7 mouse cellular contexts compared by ENCODE assay signal in the genomic region with DNA sequence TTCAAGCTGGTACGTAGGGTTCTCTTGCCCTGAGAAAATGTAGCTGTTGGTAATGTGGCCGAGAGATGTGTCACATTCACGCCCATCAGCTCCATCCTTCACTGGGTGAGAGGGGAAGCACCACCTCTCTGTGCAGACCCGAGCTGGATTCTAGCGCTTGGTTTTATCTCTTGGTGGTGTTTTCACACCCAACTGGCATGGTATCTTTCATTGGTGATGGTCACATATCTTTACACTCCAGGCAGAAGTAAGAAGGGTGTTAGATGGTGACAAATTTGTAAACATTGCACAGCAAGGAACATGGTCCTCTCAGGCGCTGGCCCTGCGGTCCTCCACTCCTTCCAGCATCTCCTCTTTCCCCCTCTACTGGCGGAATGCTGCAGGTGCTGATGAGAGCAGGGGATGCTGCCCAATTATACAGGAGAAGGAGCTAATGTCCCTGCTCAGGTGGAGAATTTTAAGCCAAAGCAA. TPM values are rescaled to one million over a fixed set of nuclear protein-coding genes. Genes with fewer than 3 reads are reported as not detected.
DNase-seq lines count a peak whose midpoint lies in the region; ATAC-seq and TF ChIP-seq lines count a peak whose summit lies in the region.

No protein-coding gene starts in this region.

- 0 out of 2 replicates have a peak, but pooled peaks cover 2% of the 10 kb centered on the region for H3K4me1 ChIP-seq in limb, embryonic 11.5 days (ENCODE audit: control insufficient read depth, insufficient read depth, low read length)
- H3K4me1 ChIP-seq in limb, embryonic 10.5 days, result peaks cover 14% of the 10 kb centered on the region
- peaks cover 3% of the 10 kb centered on the region for H3K4me1 ChIP-seq in bone marrow, adult 2 months (ENCODE audit: control insufficient read depth, insufficient read depth, low read length)
- H3K4me1 ChIP-seq in forebrain, embryonic 14.5 days (ENCODE audit: control insufficient read depth, insufficient read depth, low read length), result no peaks in the 10 kb centered on the region
- H3K4me1 ChIP-seq in lung, adult 2 months (ENCODE audit: control insufficient read depth, insufficient read depth, low read length), result peaks cover 28% of the 10 kb centered on the region
- no peaks in the 10 kb centered on the region for H3K4me1 ChIP-seq in small intestine, adult 2 months (ENCODE audit: control insufficient read depth, insufficient read depth, insufficient read length, low read length)

- DNase-seq in limb, embryonic 11.5 days (ENCODE audit: low spot score), result peak; percentile 48
- no peak for DNase-seq in limb, embryonic 10.5 days (ENCODE audit: low spot score)
- DNase-seq in forebrain, embryonic 14.5 days (ENCODE audit: low spot score), result peak; percentile 54
- DNase-seq in lung, adult 2 months, result peak; percentile 36
- DNase-seq in left cerebral cortex, adult 8-10 months (ENCODE audit: low spot score in 2 of 2), result no peak

- H3K9me3 ChIP-seq in limb, embryonic 11.5 days (ENCODE audit: control insufficient read depth, low read length), result no peaks in the 10 kb centered on the region
- H3K9me3 ChIP-seq in limb, embryonic 10.5 days (replicated peaks), result no peaks in the 10 kb centered on the region
- no peaks in the 10 kb centered on the region for H3K9me3 ChIP-seq in forebrain, embryonic 14.5 days (replicated peaks; ENCODE audit: control insufficient read depth, low read length)

- H3K4me2 ChIP-seq in limb, embryonic 11.5 days (ENCODE audit: low read depth, severe bottlenecking), result no peak overlapping the region
- H3K4me2 ChIP-seq in forebrain, embryonic 14.5 days (ENCODE audit: low read length), result no peak overlapping the region

- peak; percentile 42; the same call in 1 of the 2 replicates for TF ChIP-seq CTCF in bone marrow, adult 2 months (IDR thresholded peaks at IDR 0.05; ENCODE audit: control insufficient read depth, insufficient read depth, low read length)
- peak; percentile 67 for TF ChIP-seq CTCF in lung, adult 2 months (IDR thresholded peaks at IDR 0.05; ENCODE audit: insufficient read depth, low read length)
- peak; percentile 30; the same call in 1 of the 2 replicates for TF ChIP-seq CTCF in small intestine, adult 2 months (IDR thresholded peaks at IDR 0.05; ENCODE audit: extremely low read depth, insufficient read length, insufficient replicate concordance, low read depth, low read length)

- no peak overlapping the region for H3K4me3 ChIP-seq in limb, embryonic 11.5 days (ENCODE audit: low read depth, low read length)
- no peak overlapping the region for H3K4me3 ChIP-seq in limb, embryonic 10.5 days
- no peak overlapping the region for H3K4me3 ChIP-seq in bone marrow, adult 2 months (replicated peaks; ENCODE audit: control insufficient read depth, low read depth, low read length)
- no peak overlapping the region for H3K4me3 ChIP-seq in forebrain, embryonic 14.5 days (ENCODE audit: low read depth, low read length)
- no peak overlapping the region for H3K4me3 ChIP-seq in lung, adult 2 months (replicated peaks; ENCODE audit: extremely low read depth, low read depth, low read length)
- H3K4me3 ChIP-seq in small intestine, adult 2 months (ENCODE audit: low read depth, low read length), result no peak overlapping the region

- H3K27me3 ChIP-seq in limb, embryonic 11.5 days (ENCODE audit: control insufficient read depth, insufficient read depth, low read length), result no peaks in the 10 kb centered on the region
- no peaks in the 10 kb centered on the region for H3K27me3 ChIP-seq in limb, embryonic 10.5 days (ENCODE audit: low read depth, poor library complexity, severe bottlenecking)
- H3K27me3 ChIP-seq in forebrain, embryonic 14.5 days (replicated peaks; ENCODE audit: control insufficient read depth, insufficient read depth, low read length), result no peaks in the 10 kb centered on the region
- H3K27me3 ChIP-seq in small intestine, adult 2 months (ENCODE audit: control insufficient read depth, insufficient read depth, low read length), result no peaks in the 10 kb centered on the region

- WGBS in limb, embryonic 11.5 days, result 71% methylated on average over 8 of the region's 8 CpGs
- WGBS in limb, embryonic 10.5 days, result 67% methylated on average over 8 of the region's 8 CpGs
- 60% methylated on average over 8 of the region's 8 CpGs for WGBS in bone marrow, adult 2 months
- WGBS in forebrain, embryonic 14.5 days, result 70% methylated on average over 8 of the region's 8 CpGs
- WGBS in lung, adult 2 months, result 37% methylated on average over 8 of the region's 8 CpGs
- 75% methylated on average over 8 of the region's 8 CpGs for WGBS in small intestine, adult 2 months

- ATAC-seq in limb, embryonic 11.5 days (ENCODE audit: insufficient number of reproducible peaks, low FRiP score, low TSS enrichment, low read depth), result no peak
- ATAC-seq in forebrain, embryonic 14.5 days, result peak; percentile 54; the same call in 1 of the 2 replicates

- no peak overlapping the region for H3K9ac ChIP-seq in limb, embryonic 11.5 days (ENCODE audit: low read length)
- H3K9ac ChIP-seq in forebrain, embryonic 14.5 days (ENCODE audit: low read length), result no peak overlapping the region

- H3K27ac ChIP-seq in limb, embryonic 11.5 days (replicated peaks; ENCODE audit: low read depth, low read length), result no peak overlapping the region
- no peak overlapping the region for H3K27ac ChIP-seq in limb, embryonic 10.5 days
- H3K27ac ChIP-seq in bone marrow, adult 2 months (ENCODE audit: control insufficient read depth, insufficient read depth, low read depth, low read length, poor library complexity), result no peak overlapping the region
- H3K27ac ChIP-seq in forebrain, embryonic 14.5 days (ENCODE audit: low read depth, low read length), result no peak overlapping the region
- H3K27ac ChIP-seq in small intestine, adult 2 months (ENCODE audit: insufficient read depth, low read depth, low read length), result peak overlapping the region; percentile 11; the same call in 1 of the 2 replicates

- H3K36me3 ChIP-seq in limb, embryonic 11.5 days (ENCODE audit: control insufficient read depth, insufficient read depth, low read length), result no peaks in the 10 kb centered on the region
- H3K36me3 ChIP-seq in limb, embryonic 10.5 days, result no peaks in the 10 kb centered on the region; the same call in 1 of the 2 replicates
- H3K36me3 ChIP-seq in forebrain, embryonic 14.5 days (ENCODE audit: control insufficient read depth, insufficient read depth, low read length), result peaks cover 27% of the 10 kb centered on the region
- peaks cover 8% of the 10 kb centered on the region for H3K36me3 ChIP-seq in small intestine, adult 2 months (ENCODE audit: control insufficient read depth, insufficient read depth, low read length)

- TF ChIP-seq POLR2A in bone marrow, adult 2 months (IDR thresholded peaks at IDR 0.05; ENCODE audit: borderline replicate concordance, control insufficient read depth, low read depth, low read length), result no peak
- TF ChIP-seq POLR2A in lung, adult 2 months (IDR thresholded peaks at IDR 0.05; ENCODE audit: borderline replicate concordance, extremely low read depth, low read depth, low read length), result no peak
- TF ChIP-seq POLR2A in small intestine, adult 2 months (IDR thresholded peaks at IDR 0.05; ENCODE audit: low read depth, low read length), result no peak

RNA-seq across cellular contexts. Expression of a gene that starts 44.7 kb away (rescaled TPM):
- polyA plus RNA-seq in limb, embryonic 11.5 days (2014; fragmentation: Nextera tagmentation; extraction: Ambion mirVana), result 6.1 and 7.4 TPM in 2 replicates
- 12.1 and 14.0 TPM in 2 replicates for polyA plus RNA-seq in limb, embryonic 10.5 days (2016; fragmentation: Nextera tagmentation; extraction: Ambion mirVana)
- 0.65 and 1.4 TPM in 2 replicates for polyA plus RNA-seq in bone marrow, adult 2 months (2011; ENCODE audit: insufficient read depth, insufficient read length, low replicate concordance, missing spikeins)
- polyA plus RNA-seq in forebrain, embryonic 14.5 days (2014; fragmentation: Nextera tagmentation; extraction: Ambion mirVana), result 9.3 and 10.7 TPM in 2 replicates
- 190 and 236 TPM in 2 replicates for polyA plus RNA-seq in lung, adult 2 months (2012; rRNA removed)
- 7.8 and 17.0 TPM in 2 replicates for polyA plus RNA-seq in small intestine, adult 2 months (2012; rRNA removed)
- 10 to 100 TPM; 20.1 to 23.1 (median 21.0) TPM for total RNA-seq in left cerebral cortex, adult 8-10 months (2022)

Comparison
In these comparisons a context has a peak if more than half of its experiments do, and no peak if none do; other contexts are left out.
1. DNase-seq: peak in limb, embryonic 11.5 days (single experiment), forebrain, embryonic 14.5 days (single experiment) and lung, adult 2 months (single experiment); none in limb, embryonic 10.5 days (single experiment) and left cerebral cortex, adult 8-10 months (0 of 2).
2. RNA of a gene that starts 44.7 kb away (polyA plus RNA-seq): 190 to 236 TPM in lung, adult 2 months; 7.8 to 17.0 TPM in small intestine, adult 2 months, 12.1 to 14.0 TPM in limb, embryonic 10.5 days, 9.3 to 10.7 TPM in forebrain, embryonic 14.5 days, 6.1 to 7.4 TPM in limb, embryonic 11.5 days and 0.65 to 1.4 TPM in bone marrow, adult 2 months; every median in the first group is over 10 times any median in the second.
3. Peak in every context shown above with its lines, with median percentiles within 50 percentile points of each other: CTCF ChIP-seq.